Mouse (Mus musculus) heart, embryonic 14.5 days (tissue): ENCODE data around the gene Hint1. TPM values are rescaled to one million over a fixed set of nuclear protein-coding genes. Genes with fewer than 3 reads are reported as not detected.

Experiments used
- ATAC-seq: fragments of 200-750 bp; cut with Nextera tagmentation; 2 replicates; pipeline ENCODE4 v1.8.0; 2017; ENCODE audit warnings: low read depth, moderate TSS enrichment; ENCODE audit not compliant: insufficient number of reproducible peaks, insufficient read depth, low FRiP score
- H3K27ac ChIP-seq, 2 experiments: fragments of 200-500 bp in 1 of 2; fragments of 300-500 bp in 1 of 2; sonication (generic) in 1 of 2; replicated peaks in 1 of 2; 2 replicates each; pipeline ENCODE4 v1.5.1; 2012 to 2014; ENCODE audit warnings: low read depth in 2 of 2, low read length in 2 of 2, control low read depth in 1 of 2, mild to moderate bottlenecking in 1 of 2, mixed read lengths in 1 of 2; ENCODE audit not compliant: control insufficient read depth in 1 of 2, insufficient read depth in 1 of 2
- H3K27me3 ChIP-seq: fragments of 300-500 bp; sonication (generic); 2 replicates; pipeline ENCODE4 v1.6.1; 2014; ENCODE audit warnings: mild to moderate bottlenecking, low read length, control low read depth; ENCODE audit not compliant: control insufficient read depth, insufficient read depth
- H3K36me3 ChIP-seq: fragments of 300-500 bp; sonication (generic); 2 replicates; pipeline ENCODE4 v1.6.1; 2014; ENCODE audit warnings: mild to moderate bottlenecking, control low read depth, low read length, mixed read lengths; ENCODE audit not compliant: control insufficient read depth, insufficient read depth
- H3K4me1 ChIP-seq, 2 experiments: fragments of 200-500 bp in 1 of 2; fragments of 300-500 bp in 1 of 2; sonication (generic) in 1 of 2; 2 replicates each; pipeline ENCODE4 v1.6.1; 2012 to 2014; ENCODE audit warnings: low read length in 2 of 2, control low read depth in 1 of 2, mixed read lengths in 1 of 2; ENCODE audit not compliant: control insufficient read depth in 2 of 2, insufficient read depth in 2 of 2
- H3K4me2 ChIP-seq: fragments of 300-500 bp; sonication (generic); 2 replicates; pipeline ENCODE4 v1.6.1; 2014; ENCODE audit warnings: mild to moderate bottlenecking, low read length
- H3K4me3 ChIP-seq, 2 experiments: fragments of 200-500 bp in 1 of 2; fragments of 300-500 bp in 1 of 2; sonication (generic) in 1 of 2; 2 replicates each; pipeline ENCODE4 v1.5.1; 2012 to 2014; ENCODE audit warnings: low read length in 2 of 2, mild to moderate bottlenecking in 2 of 2, control low read depth in 1 of 2, low read depth in 1 of 2, moderate library complexity in 1 of 2; ENCODE audit not compliant: control insufficient read depth in 1 of 2, insufficient read depth in 1 of 2
- H3K9ac ChIP-seq: fragments of 300-500 bp; sonication (generic); 2 replicates; pipeline ENCODE4 v1.6.1; 2014; ENCODE audit warnings: mild to moderate bottlenecking, low read length
- H3K9me3 ChIP-seq: fragments of 300-500 bp; sonication (generic); 2 replicates; pipeline ENCODE4 v1.6.1; 2016; ENCODE audit warnings: low read length, control low read depth; ENCODE audit not compliant: control insufficient read depth
- WGBS: fragments of 180-500 bp; shearing (Covaris S2); extraction: QIAGEN DNeasy Blood & Tissue Kit; methylation state at CpG from one replicate; pipeline ENCODE4 v1.1.7; 2014; 5-methylcytosine and 5-hydroxymethylcytosine counted together
- polyA plus RNA-seq: library from polyadenylated mRNA; unstranded; fragments of >200 nt; fragmentation: Nextera tagmentation; extraction: Ambion mirVana; gene quantifications from 2 replicates; pipeline ENCODE4 v1.2.1, GENCODE M21; 2014

Hint1 gene
- polyA plus RNA-seq = 705 and 753 TPM in 2 replicates

- Histone ChIP-seq H3K4me1 (peaks cover 0 to 13% of the 10 kb centered on the region in 2 experiments; a peak in 2 of 4 replicates), H3K4me2 (peak within 1 kb of the TSS; percentile 63), H3K36me3 (peaks cover 26% of the 10 kb centered on the region), H3K9me3 (no peaks in the 10 kb centered on the region), H3K9ac (peak within 1 kb of the TSS; percentile 95), H3K27me3 (no peaks in the 10 kb centered on the region), H3K4me3 (peak within 1 kb of the TSS; percentile 85 to 88), H3K27ac (peak within 1 kb of the TSS; percentile 89)
- ATAC-seq = peak; percentile 73
- WGBS = under 1% methylated on average over 91 of the region's 107 CpGs
Measured at GRCm38 (mm10) chr11:54866119-54867048, at the start of gene Hint1. Hint1 (plus strand) TSS chr11:54866383.

DNA sequence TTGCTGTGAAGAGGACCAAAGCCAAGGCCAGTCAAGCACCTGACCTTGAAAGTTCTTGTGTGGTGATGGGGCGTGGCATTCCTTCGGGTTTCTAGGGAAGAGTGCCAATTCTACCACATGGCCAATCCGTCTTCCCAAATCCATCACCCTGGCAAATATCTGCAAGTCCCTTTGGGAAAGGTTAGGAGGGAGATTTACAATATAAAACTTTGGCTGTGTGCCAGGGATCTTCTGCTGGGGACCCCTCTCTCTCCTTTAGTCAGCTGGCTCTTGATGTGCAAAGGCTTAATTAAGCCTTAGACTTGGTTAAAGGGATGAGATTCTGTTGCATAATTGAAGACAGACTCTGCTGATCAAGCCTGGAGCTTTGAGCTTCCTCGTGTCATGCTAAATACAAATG, 48.7 kb upstream of the Hint1 start:
- WGBS = 71% methylated on average over 4 of the region's 4 CpGs
- Histone ChIP-seq H3K4me3 (no peak overlapping the region), H3K4me2 (no peak overlapping the region), H3K9ac (no peak overlapping the region), H3K9me3 (no peaks in the 10 kb centered on the region), H3K36me3 (no peaks in the 10 kb centered on the region), H3K27ac (no peak overlapping the region), H3K4me1 (peaks cover 0 to 7% of the 10 kb centered on the region in 2 experiments; a peak in 2 of 4 replicates), H3K27me3 (no peaks in the 10 kb centered on the region)
- ATAC-seq = no peak

GRCm38 (mm10) chr11:54819489-54819888, 46.7 kb upstream of the Hint1 start:
- Histone ChIP-seq H3K9me3 (no peaks in the 10 kb centered on the region), H3K9ac (no peak overlapping the region), H3K27ac (no peak overlapping the region), H3K27me3 (no peaks in the 10 kb centered on the region), H3K36me3 (no peaks in the 10 kb centered on the region), H3K4me2 (no peak overlapping the region), H3K4me3 (no peak overlapping the region), H3K4me1 (peaks cover 0 to 7% of the 10 kb centered on the region in 2 experiments; a peak in 2 of 4 replicates)
- WGBS = 67% methylated on average over 7 of the region's 7 CpGs
- no peak for ATAC-seq

DNA sequence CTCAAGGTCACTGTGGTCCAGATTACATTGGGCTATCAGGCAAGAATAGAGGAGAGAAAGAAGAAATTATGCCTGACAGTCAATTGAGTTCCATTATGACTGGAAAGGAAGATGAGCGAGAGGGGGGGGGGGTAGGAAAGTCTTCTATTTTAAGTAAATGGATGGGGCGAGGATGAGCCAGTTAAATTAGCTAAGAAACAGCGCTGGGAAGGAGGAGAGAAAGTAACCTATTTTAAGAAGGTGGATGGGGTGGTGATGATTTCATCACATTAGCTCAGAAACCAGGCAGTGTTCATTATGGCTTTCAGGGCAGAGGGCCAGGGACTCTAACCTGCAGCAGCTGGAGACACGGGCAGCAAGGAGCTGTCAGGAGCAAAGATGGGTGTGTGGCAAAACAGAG, 42.7 kb upstream of the Hint1 start:
- H3K9ac ChIP-seq = no peak overlapping the region
- ATAC-seq = no peak
- H3K4me2 ChIP-seq = no peak overlapping the region
- peaks cover 0 to 5% of the 10 kb centered on the region in 2 experiments; a peak in 2 of 4 replicates for H3K4me1 ChIP-seq
- WGBS = 63% methylated on average over 4 of the region's 4 CpGs
- no peak overlapping the region for H3K27ac ChIP-seq
- H3K4me3 ChIP-seq = no peak overlapping the region
- H3K9me3 ChIP-seq = 0 out of 2 replicates have a peak, but pooled peaks cover 4% of the 10 kb centered on the region
- no peaks in the 10 kb centered on the region for H3K27me3 ChIP-seq
- H3K36me3 ChIP-seq = no peaks in the 10 kb centered on the region

GRCm38 (mm10) chr11:54825774-54826173, 40.4 kb upstream of the Hint1 start:
- no peak for ATAC-seq
- 81% methylated on average over 4 of the region's 4 CpGs for WGBS
- no peak overlapping the region for H3K4me2 ChIP-seq
- H3K4me3 ChIP-seq = no peak overlapping the region
- no peaks in the 10 kb centered on the region for H3K36me3 ChIP-seq
- no peaks in the 10 kb centered on the region; a peak in 1 of 4 replicates for H3K4me1 ChIP-seq
- H3K27me3 ChIP-seq = no peaks in the 10 kb centered on the region
- H3K9ac ChIP-seq = no peak overlapping the region
- H3K27ac ChIP-seq = no peak overlapping the region
- 0 out of 2 replicates have a peak, but pooled peaks cover 4% of the 10 kb centered on the region for H3K9me3 ChIP-seq

GRCm38 (mm10) chr11:54826819-54827218, 39.4 kb upstream of the Hint1 start:
- Histone ChIP-seq H3K4me2 (no peak overlapping the region), H3K27me3 (no peaks in the 10 kb centered on the region), H3K27ac (no peak overlapping the region), H3K36me3 (no peaks in the 10 kb centered on the region), H3K4me3 (no peak overlapping the region), H3K9me3 (0 out of 2 replicates have a peak, but pooled peaks cover 4% of the 10 kb centered on the region), H3K9ac (no peak overlapping the region), H3K4me1 (no peaks in the 10 kb centered on the region)
- 91% methylated on average over 8 of the region's 8 CpGs for WGBS
- ATAC-seq = no peak

DNA sequence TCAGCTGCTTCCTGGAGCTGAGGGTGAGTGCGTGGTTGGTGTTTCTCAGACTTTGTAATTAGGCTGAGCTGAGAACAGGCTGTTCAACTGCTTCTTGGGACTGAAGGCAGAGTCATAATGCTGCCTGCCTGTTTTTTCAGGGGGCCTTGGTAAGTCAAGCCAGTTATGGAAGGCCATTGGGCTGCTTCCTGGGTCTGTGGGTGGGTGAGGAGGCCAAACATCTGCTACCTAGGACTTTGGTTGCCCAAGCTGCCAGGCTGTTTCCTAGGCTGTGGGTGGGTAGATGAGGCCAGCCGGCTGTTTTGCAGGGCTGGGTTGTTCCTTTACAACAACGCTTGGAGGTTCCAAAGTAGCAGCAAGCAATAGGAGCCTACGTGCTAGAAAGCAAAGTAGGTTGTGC, 32.4 kb upstream of the Hint1 start:
- ATAC-seq = no peak
- 84% methylated on average over 4 of the region's 4 CpGs for WGBS
- Histone ChIP-seq H3K36me3 (no peaks in the 10 kb centered on the region), H3K4me1 (no peaks in the 10 kb centered on the region), H3K4me3 (no peak overlapping the region), H3K9me3 (no peaks in the 10 kb centered on the region), H3K27me3 (no peaks in the 10 kb centered on the region), H3K27ac (no peak overlapping the region), H3K4me2 (no peak overlapping the region), H3K9ac (no peak overlapping the region)
